Mouse (Mus musculus) cerebellum, adult (tissue): Measurements from ENCODE around the gene Grin3b.

Source experiments
- ATAC-seq: cut with Nextera tagmentation; 2 replicates; pipeline ENCODE4 v1.9.2; 2017; ENCODE audit warnings: mild to moderate bottlenecking, moderate library complexity, mixed read lengths; ENCODE audit not compliant: insufficient number of reproducible peaks, low FRiP score, low TSS enrichment

Gene Grin3b

GRCm38 (mm10) chr10:79986232-79986878 lies 15.8 kb downstream of the Grin3b start:
- ATAC-seq = no peak

GRCm38 (mm10) chr10:79986963-79987362 lies 16.4 kb downstream of the Grin3b start:
- ATAC-seq = no peak

GRCm38 (mm10) chr10:79987771-79988505 lies 17.4 kb downstream of the Grin3b start:
- ATAC-seq = no peak

GRCm38 (mm10) chr10:79988506-79989271 lies 18.2 kb downstream of the Grin3b start, which contains the start of gene Cnn2:
Gene Cnn2 (plus strand): TSS chr10:79988584.
- no peak for ATAC-seq

- no peak for ATAC-seq
Observed at GRCm38 (mm10) chr10:79989272-79989786, 18.8 kb downstream of the Grin3b start.

GRCm38 (mm10) chr10:79989870-79990269 lies 19.4 kb downstream of the Grin3b start:
- no peak for ATAC-seq

- ATAC-seq = no peak
Observed at GRCm38 (mm10) chr10:79991099-79991498, 20.6 kb downstream of the Grin3b start.

GRCm38 (mm10) chr10:79991548-79991947 lies 21.0 kb downstream of the Grin3b start:
- no peak for ATAC-seq

GRCm38 (mm10) chr10:79994397-79995115 lies 24.0 kb downstream of the Grin3b start:
- no peak for ATAC-seq

- ATAC-seq = no peak
Observed at GRCm38 (mm10) chr10:79995636-79996035, 25.1 kb downstream of the Grin3b start.

GRCm38 (mm10) chr10:79996272-79997033 lies 25.9 kb downstream of the Grin3b start, which contains the start of gene Abca7:
Gene Abca7 (plus strand): TSS chr10:79996494.
- peak; percentile 89 for ATAC-seq

GRCm38 (mm10) chr10:79997034-79997760 lies 26.7 kb downstream of the Grin3b start:
- ATAC-seq = peak; percentile 63; the same call in 1 of the 2 replicates

- ATAC-seq = no peak
Observed at GRCm38 (mm10) chr10:79997819-79998218, 27.3 kb downstream of the Grin3b start.

- no peak for ATAC-seq
Observed at GRCm38 (mm10) chr10:80001945-80002344, 31.4 kb downstream of the Grin3b start.

GRCm38 (mm10) chr10:80002829-80003228 lies 32.3 kb downstream of the Grin3b start:
- no peak for ATAC-seq

- ATAC-seq = no peak
Observed at GRCm38 (mm10) chr10:80003374-80004232, 33.1 kb downstream of the Grin3b start.

- no peak for ATAC-seq
Observed at GRCm38 (mm10) chr10:80004233-80004705, 33.8 kb downstream of the Grin3b start.

GRCm38 (mm10) chr10:80011740-80012139 lies 41.2 kb downstream of the Grin3b start:
- no peak for ATAC-seq
